Mouse (Mus musculus) hindbrain, embryonic 12.5 days (tissue): ENCODE data around the gene Olfr221. TPM values are rescaled to one million over a fixed set of nuclear protein-coding genes. Genes with fewer than 3 reads are reported as not detected.

ENCODE experiments used
- ATAC-seq: fragments of 200-750 bp; cut with Nextera tagmentation; 2 replicates; pipeline ENCODE4 v1.8.0; 2017; ENCODE audit warnings: moderate TSS enrichment; ENCODE audit not compliant: low FRiP score
- H3K27ac ChIP-seq: fragments of 300-500 bp; sonication (generic); 2 replicates; pipeline ENCODE4 v1.5.1; 2016; ENCODE audit warnings: mild to moderate bottlenecking
- H3K27me3 ChIP-seq: fragments of 300-500 bp; sonication (generic); 2 replicates; pipeline ENCODE4 v1.6.1; 2016; ENCODE audit warnings: mild to moderate bottlenecking
- H3K36me3 ChIP-seq: fragments of 300-500 bp; sonication (generic); 2 replicates; pipeline ENCODE4 v1.6.1; 2016; ENCODE audit warnings: mild to moderate bottlenecking
- H3K4me1 ChIP-seq: fragments of 300-500 bp; sonication (generic); 2 replicates; pipeline ENCODE4 v1.6.1; 2016
- H3K4me2 ChIP-seq: fragments of 300-500 bp; sonication (generic); replicated peaks from 2 replicates; pipeline ENCODE4 v1.6.1; 2016; ENCODE audit warnings: mild to moderate bottlenecking
- H3K4me3 ChIP-seq: fragments of 300-500 bp; sonication (generic); 2 replicates; pipeline ENCODE4 v1.5.1; 2016; ENCODE audit warnings: mild to moderate bottlenecking
- H3K9ac ChIP-seq: fragments of 300-500 bp; sonication (generic); 2 replicates; pipeline ENCODE4 v1.6.1; 2016; ENCODE audit warnings: mild to moderate bottlenecking, moderate library complexity
- H3K9me3 ChIP-seq: fragments of 300-500 bp; sonication (generic); replicated peaks from 2 replicates; pipeline ENCODE4 v1.6.1; 2016; ENCODE audit warnings: mild to moderate bottlenecking
- whole genome bisulfite sequencing: fragments of 180-500 bp; shearing (Covaris S2); methylation state at CpG from one replicate; pipeline ENCODE4 v1.1.7; 2016; 5-methylcytosine and 5-hydroxymethylcytosine counted together
- polyA plus RNA-seq: library from polyadenylated mRNA; unstranded; fragments of >200 nt; fragmentation: Nextera tagmentation; extraction: Ambion mirVana; gene quantifications from 2 replicates; pipeline ENCODE4 v1.2.1, GENCODE M21; 2016

The Olfr221 gene
- polyA plus RNA-seq, 1 experiment from 2014 or later: not detected

DNA sequence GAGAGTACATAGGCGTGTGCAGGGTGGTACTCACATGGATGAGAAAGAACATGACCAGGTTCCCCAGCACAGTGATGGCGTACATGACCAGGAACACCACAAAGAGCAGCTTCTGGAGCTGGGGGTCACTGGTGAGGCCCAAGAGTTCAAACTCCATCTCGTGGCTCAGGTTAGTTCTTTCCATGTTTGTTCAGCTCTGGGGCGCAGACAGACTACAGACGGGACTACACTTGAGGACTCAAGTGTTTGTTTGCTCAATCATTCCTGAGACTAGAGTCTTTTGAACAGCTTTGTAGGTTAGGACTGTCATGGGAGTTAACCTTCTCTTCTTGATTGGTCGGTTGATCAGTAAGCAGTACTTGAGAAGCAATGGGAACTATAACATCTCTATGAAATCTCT is 6.3 kb downstream of the Olfr221 start:
- whole genome bisulfite sequencing: 90% methylated on average over 6 of the region's 6 CpGs
- Histone ChIP-seq H3K27me3 (no peaks in the 10 kb centered on the region), H3K9me3 (no peaks in the 10 kb centered on the region), H3K27ac (no peak overlapping the region), H3K4me2 (no peak overlapping the region), H3K36me3 (no peaks in the 10 kb centered on the region), H3K4me1 (no peaks in the 10 kb centered on the region), H3K9ac (no peak overlapping the region), H3K4me3 (no peak overlapping the region)
- ATAC-seq: no peak

DNA sequence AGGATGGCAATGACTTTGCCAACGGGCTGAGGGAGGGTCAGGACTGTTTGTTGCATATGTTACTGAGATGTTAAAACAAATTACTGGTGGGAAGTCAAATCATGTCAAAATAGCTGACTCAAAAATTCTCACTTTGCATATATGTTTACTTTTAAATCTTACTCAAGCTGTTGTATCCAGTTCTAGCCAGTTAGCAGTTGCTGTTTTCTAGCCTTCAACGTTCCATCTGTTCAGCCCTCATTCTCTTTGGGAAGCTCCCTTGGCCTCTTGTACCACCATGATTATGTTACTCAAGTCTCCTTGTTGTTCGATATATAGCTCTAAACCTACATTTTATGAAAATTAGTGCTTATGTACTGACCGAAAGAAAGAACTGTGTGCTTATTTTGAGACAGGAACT is 15.9 kb downstream of the Olfr221 start:
- Histone ChIP-seq H3K9me3 (no peaks in the 10 kb centered on the region), H3K4me3 (no peak overlapping the region), H3K4me2 (no peak overlapping the region), H3K36me3 (no peaks in the 10 kb centered on the region), H3K27me3 (no peaks in the 10 kb centered on the region), H3K4me1 (peaks cover 6% of the 10 kb centered on the region; the same call in 1 of the 2 replicates), H3K9ac (no peak overlapping the region), H3K27ac (no peak overlapping the region)
- no peak for ATAC-seq
- 85% methylated on average over 4 of the region's 4 CpGs for WGBS

DNA sequence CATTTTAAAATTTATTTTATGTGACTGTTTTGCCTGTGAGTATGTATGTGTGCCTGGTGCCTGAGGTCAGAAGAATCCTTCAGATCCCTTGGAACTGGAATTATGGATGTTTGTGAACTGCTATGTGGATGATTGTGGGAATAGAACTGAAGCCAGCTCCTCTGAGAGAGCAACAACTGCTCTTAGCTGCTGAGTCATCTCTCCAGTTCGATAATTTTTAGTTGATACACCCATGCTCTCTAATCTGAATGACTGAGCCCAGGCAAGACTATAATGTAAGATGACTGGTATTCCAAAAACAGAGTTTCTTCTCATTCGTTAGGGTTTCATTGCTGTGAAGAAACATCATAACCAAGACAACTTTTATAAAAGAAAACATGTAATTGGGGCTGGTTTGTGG is 18.1 kb downstream of the Olfr221 start:
- H3K4me1 ChIP-seq: peaks cover 16% of the 10 kb centered on the region
- H3K4me2 ChIP-seq: no peak overlapping the region
- H3K9ac ChIP-seq: no peak overlapping the region
- no peaks in the 10 kb centered on the region for H3K36me3 ChIP-seq
- no peaks in the 10 kb centered on the region for H3K9me3 ChIP-seq
- no peak overlapping the region for H3K4me3 ChIP-seq
- no peak for ATAC-seq
- H3K27ac ChIP-seq: no peak overlapping the region
- H3K27me3 ChIP-seq: no peaks in the 10 kb centered on the region
- 92% methylated on average over 2 of the region's 2 CpGs for WGBS

DNA sequence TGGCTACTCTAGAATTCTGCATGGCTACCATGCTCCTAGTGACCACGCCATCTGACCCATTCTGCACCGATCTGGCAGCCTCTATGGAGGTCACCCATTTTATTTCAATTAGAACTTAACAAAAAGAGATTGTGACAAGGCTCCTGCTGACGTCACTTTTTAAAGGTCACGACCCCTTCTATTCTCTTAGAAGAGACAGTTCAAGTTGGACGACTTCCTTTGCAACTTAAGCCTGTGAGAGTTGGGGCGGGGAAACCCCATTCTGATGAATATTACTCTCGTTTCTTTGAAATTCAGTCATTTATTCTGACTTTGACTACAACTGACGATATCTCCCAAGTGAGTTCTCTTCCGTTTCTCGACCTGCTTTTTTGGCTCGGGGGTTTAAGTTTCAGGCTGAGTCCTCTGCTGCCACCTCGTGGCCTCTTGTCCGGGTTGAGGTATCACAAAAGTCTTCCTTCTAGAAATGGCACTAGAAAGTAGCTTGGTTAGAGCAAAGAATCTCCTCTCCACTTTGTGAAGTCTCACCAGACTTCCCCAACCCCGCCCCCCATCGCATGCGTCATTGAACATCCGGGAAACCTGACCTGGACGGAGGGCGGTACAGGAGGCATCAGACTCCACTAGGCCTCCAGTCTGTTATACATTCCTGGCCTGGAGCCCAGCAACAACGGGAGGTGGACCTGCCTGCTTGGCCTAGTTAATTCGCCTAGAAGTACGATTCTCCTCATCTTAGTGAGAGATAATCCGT is 19.4 kb downstream of the Olfr221 start:
- Histone ChIP-seq H3K9me3 (no peaks in the 10 kb centered on the region), H3K4me1 (peaks cover 26% of the 10 kb centered on the region), H3K36me3 (no peaks in the 10 kb centered on the region), H3K4me2 (peak overlapping the region; percentile 46), H3K9ac (0 out of 2 replicates have a peak overlapping the region, but pooled peaks have one; percentile 23), H3K27me3 (no peaks in the 10 kb centered on the region), H3K4me3 (peak overlapping the region; percentile 12; the same call in 1 of the 2 replicates), H3K27ac (peak overlapping the region; percentile 79)
- no peak for ATAC-seq
- WGBS: 3% methylated on average over 23 of the region's 23 CpGs

DNA sequence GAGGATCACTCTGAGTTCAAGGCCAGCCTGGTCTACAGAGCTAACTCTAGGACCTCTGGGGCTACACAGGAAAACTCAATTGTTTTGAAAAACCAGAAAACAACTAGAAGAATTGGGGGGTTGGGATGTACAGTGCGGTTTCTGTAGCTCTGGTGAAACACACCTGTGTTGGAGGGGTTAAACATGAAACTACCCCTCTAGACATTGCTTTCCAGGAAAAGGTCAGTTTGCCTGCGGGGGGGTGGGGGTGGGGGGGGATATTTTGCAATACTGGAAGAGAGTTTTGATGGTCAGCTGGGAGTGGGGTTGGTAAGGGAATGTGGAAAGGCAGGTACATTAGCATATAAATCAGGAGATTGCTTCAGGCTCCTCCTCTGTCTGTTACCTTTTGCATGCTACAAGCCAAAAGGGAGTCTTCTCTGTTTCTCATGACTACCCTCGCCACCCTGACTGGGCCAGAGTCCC is 20.0 kb downstream of the Olfr221 start:
- no peak overlapping the region for H3K4me3 ChIP-seq
- no peaks in the 10 kb centered on the region for H3K27me3 ChIP-seq
- peaks cover 26% of the 10 kb centered on the region for H3K4me1 ChIP-seq
- no peaks in the 10 kb centered on the region for H3K36me3 ChIP-seq
- H3K9ac ChIP-seq: 0 out of 2 replicates have a peak overlapping the region, but pooled peaks have one; percentile 0
- no peak overlapping the region for H3K27ac ChIP-seq
- no peak overlapping the region for H3K4me2 ChIP-seq
- WGBS: 55% methylated on average over 3 of the region's 3 CpGs
- no peak for ATAC-seq
- no peaks in the 10 kb centered on the region for H3K9me3 ChIP-seq

DNA sequence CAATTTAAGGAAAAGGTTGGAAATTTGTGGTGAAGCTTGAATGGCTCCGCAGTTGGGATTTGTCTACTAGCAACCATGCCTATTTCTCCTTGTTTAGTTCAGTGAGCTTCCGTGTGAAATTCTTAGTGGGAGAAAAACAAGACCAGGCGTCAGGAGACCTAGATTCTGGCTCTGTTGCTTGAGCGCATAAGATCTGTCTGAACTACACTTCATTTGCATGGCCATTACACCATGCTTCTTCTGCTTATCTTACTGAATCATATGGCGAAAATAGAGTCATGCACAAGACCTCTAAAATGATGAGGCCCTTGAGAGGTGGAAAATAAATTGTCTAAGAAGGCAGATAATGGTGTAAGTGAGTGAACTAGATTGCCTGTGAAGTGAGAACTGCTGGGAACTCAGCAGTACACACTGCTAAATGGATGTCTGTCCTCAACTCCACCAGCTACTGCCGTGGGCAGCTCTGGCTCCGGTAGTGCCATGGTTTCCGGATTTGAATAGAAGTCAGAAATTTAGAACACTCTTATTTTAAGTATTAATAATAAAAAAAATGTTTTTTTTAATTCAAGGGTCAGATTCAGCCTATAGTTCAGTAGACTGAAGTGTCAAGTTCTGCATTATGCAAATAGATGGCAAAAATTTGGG is 20.6 kb downstream of the Olfr221 start:
- H3K27me3 ChIP-seq: no peaks in the 10 kb centered on the region
- H3K4me3 ChIP-seq: no peak overlapping the region
- H3K4me1 ChIP-seq: peaks cover 30% of the 10 kb centered on the region
- 91% methylated on average over 8 of the region's 8 CpGs for WGBS
- no peak for ATAC-seq
- H3K27ac ChIP-seq: no peak overlapping the region
- no peak overlapping the region for H3K4me2 ChIP-seq
- no peaks in the 10 kb centered on the region for H3K36me3 ChIP-seq
- H3K9ac ChIP-seq: no peak overlapping the region
- no peaks in the 10 kb centered on the region for H3K9me3 ChIP-seq

DNA sequence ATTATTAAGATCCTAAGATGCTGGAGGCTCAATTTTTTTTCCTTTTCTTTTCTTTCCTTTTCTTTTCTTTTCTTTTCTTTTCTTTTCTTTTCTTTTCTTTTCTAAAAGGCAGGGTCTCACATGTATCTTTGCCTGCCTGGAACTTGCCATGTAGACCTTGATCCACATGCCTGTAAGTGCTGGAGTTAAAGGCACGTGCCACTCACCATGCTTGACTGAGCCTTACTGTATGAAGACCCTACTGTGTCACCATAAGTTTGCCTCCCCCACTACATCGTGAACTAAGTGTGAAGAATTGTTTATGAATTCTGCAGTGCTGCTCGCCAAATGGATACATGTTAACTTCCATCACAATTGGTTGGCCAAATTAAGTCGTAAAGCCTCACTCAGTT is 21.1 kb downstream of the Olfr221 start:
- Histone ChIP-seq H3K4me1 (peaks cover 36% of the 10 kb centered on the region), H3K36me3 (no peaks in the 10 kb centered on the region), H3K4me2 (peak overlapping the region; percentile 70), H3K4me3 (no peak overlapping the region), H3K27me3 (no peaks in the 10 kb centered on the region), H3K9ac (no peak overlapping the region), H3K9me3 (no peaks in the 10 kb centered on the region), H3K27ac (peak overlapping the region; percentile 98; the same call in 1 of the 2 replicates)
- no peak for ATAC-seq
- 71% methylated on average over 4 of the region's 4 CpGs for WGBS

DNA sequence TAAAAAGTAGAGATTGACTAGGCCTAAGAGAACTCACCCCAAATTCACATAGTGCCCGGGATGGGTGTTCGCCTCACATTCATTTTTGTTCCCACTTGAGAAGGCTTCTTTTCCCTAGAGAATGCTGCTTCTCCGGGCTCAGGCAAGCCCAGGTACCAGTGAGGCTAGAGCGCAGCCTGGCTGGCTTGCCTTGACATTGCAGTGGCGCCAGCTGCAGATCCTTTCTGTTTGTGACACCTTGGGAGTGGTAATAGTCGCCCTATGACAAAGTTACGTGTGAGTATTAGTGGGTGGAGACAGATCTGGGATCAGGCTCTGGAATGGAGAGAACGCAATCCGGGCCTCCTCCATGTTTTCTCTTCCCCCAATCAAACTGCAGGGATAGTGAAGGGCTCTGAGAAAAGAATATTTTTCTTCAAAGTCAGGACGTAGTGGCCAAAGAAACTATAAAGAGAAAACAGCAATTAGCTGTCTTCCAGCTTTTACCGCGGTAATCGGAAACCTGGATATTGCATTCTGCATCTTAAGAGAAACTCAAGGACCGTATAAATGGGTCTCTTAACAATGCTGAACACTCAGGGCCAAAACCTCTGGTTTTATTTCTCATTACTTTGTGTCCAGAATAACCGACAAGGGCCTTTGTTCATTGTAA is 21.6 kb downstream of the Olfr221 start, which contains the start of gene Zfp219:
Gene Zfp219 (minus strand): TSS at position 248 of the 652 bp plus-strand sequence.
- Histone ChIP-seq H3K36me3 (no peaks in the 10 kb centered on the region), H3K9me3 (no peaks in the 10 kb centered on the region), H3K27me3 (no peaks in the 10 kb centered on the region), H3K4me1 (peaks cover 41% of the 10 kb centered on the region), H3K4me3 (peak within 1 kb of the TSS; percentile 55), H3K9ac (peak within 1 kb of the TSS; percentile 86), H3K27ac (peak within 1 kb of the TSS; percentile 98), H3K4me2 (peak within 1 kb of the TSS; percentile 70)
- peak; percentile 46 for ATAC-seq
- 10% methylated on average over 15 of the region's 15 CpGs for WGBS

DNA sequence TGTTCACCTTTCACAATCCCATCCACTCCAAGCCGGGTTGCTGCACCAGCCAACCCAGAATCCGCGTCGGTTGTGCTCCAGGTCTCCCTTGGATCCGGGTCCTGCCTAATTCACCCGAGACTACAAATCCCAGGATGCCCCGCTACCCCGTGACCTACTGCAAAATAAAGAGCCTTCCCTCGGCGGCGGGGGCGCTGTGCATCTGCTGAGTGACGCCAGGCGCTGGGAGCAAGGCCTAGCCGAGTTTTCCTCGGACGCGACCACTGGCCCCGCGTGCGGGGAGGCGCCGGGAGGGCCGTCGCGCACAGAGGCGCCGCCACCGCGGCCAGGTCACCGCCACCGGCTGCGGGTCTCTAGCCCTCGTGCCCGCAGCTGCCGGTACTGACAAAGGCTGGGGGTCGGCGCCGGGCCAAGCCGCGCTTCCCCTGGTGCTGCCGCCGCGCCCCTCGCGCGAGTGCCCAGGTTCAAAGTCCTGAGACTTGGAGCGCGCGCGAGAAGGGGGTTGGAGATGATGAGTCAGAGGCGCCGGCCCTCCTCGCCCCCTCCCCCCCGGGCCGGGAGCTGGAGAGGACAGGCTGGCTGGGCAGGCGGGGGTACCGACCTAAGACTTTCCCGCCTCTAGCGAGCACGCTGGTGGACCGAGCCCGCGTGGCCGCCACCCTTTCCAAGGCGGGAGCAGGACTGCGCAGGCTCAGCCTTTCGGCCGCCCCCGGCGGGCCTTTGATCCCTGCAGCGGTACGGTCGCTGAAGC is 22.5 kb downstream of the Olfr221 start:
- Histone ChIP-seq H3K27ac (peak overlapping the region; percentile 98), H3K9ac (peak overlapping the region; percentile 86), H3K9me3 (no peaks in the 10 kb centered on the region), H3K4me2 (peak overlapping the region; percentile 70), H3K4me1 (peaks cover 47% of the 10 kb centered on the region), H3K27me3 (no peaks in the 10 kb centered on the region), H3K4me3 (peak overlapping the region; percentile 55), H3K36me3 (no peaks in the 10 kb centered on the region)
- WGBS: under 1% methylated on average over 73 of the region's 74 CpGs
- peak; percentile 92 for ATAC-seq

DNA sequence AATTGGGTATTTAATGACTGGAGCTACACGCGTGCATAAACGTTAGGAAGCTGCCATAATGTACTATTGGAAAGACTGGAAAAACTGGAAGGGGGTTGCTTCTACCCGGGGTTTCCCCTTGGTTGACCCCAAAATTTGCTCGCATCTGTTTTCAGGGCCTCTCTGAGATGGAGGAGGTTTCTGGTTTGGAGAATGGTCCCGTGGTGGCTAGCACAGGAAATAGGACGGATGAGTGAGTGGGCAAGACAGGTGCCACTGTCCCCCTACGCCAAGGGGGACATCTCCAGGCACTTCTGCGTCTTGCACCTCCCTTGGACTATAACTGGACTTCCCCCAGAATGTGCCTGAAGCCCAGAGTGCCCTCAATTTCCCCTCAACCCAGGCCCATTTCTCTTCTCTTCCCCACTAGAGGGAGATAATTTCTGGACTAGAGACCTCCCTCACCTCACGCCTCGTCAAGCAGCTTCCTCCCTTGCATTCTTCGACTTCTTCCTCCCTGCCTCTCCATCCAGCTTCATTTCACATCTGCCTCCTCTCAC is 23.1 kb downstream of the Olfr221 start:
- H3K36me3 ChIP-seq: no peaks in the 10 kb centered on the region
- H3K4me3 ChIP-seq: peak overlapping the region; percentile 55
- no peaks in the 10 kb centered on the region for H3K9me3 ChIP-seq
- peak overlapping the region; percentile 98 for H3K27ac ChIP-seq
- no peak for ATAC-seq
- H3K4me1 ChIP-seq: peaks cover 47% of the 10 kb centered on the region
- 41% methylated on average over 12 of the region's 12 CpGs for WGBS
- peak overlapping the region; percentile 86 for H3K9ac ChIP-seq
- no peaks in the 10 kb centered on the region for H3K27me3 ChIP-seq
- peak overlapping the region; percentile 70 for H3K4me2 ChIP-seq

DNA sequence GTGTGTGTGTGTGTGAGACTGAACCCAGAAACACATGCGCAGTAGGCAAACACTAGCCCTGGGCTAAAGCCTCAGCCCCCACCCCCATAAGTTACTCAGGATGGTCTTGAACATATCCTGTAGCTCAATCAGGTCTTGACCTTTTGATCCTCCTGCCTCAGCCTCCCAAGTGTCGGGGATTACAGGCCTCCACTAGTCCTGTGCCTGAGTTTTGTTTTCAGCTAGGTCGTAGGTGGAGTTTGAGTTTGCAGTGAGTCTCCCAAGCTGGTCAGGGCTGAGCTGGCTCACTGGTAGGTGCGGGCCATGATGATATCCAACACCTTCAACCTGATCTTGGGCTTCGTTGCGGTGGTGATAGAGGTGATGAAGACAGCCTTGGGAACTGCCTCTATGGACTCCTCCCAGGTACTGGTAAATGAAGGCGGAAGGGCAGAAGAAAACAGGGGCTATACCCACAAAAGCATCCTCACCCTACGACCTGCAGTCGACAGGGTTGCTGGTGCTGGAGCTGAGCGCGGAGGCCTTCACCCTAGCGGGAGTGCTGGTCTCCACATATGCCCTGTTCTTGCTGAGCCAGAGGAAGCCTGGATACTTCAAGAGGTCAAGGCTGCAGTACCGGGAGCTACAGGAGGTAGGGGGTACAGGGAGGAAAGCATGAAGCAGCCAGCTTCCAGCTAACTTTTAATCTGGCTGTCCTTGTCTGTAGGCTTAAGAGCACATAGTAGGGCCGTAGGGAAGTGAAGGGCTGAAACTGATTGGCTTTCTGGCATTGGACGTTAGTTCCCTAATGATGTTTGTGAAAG is 23.8 kb downstream of the Olfr221 start:
- Histone ChIP-seq H3K4me1 (peaks cover 48% of the 10 kb centered on the region), H3K27me3 (no peaks in the 10 kb centered on the region), H3K4me2 (peak overlapping the region; percentile 70), H3K4me3 (peak overlapping the region; percentile 55; the same call in 1 of the 2 replicates), H3K36me3 (no peaks in the 10 kb centered on the region), H3K27ac (peak overlapping the region; percentile 98), H3K9me3 (no peaks in the 10 kb centered on the region), H3K9ac (peak overlapping the region; percentile 86; the same call in 1 of the 2 replicates)
- WGBS: 89% methylated on average over 15 of the region's 15 CpGs
- no peak for ATAC-seq
